Mouse (Mus musculus) forebrain, postnatal 0 days (tissue): ENCODE measurements around the gene Ptprt. TPM values are rescaled to one million over a fixed set of nuclear protein-coding genes. Genes with fewer than 3 reads are reported as not detected.
A peak's percentile ranks its signal among the peaks of the same experiment; 100 is the strongest.

ENCODE experiments used
- ATAC-seq: fragments of 200-750 bp; cut with Nextera tagmentation; 2 replicates; pipeline ENCODE4 v1.8.0; 2017; ENCODE audit warnings: mild to moderate bottlenecking, moderate library complexity
- DNase-seq: peaks from one replicate; pipeline ENCODE4 v3.0.0-alpha.2; 2015
- H3K27ac ChIP-seq: fragments of 300-500 bp; sonication (generic); 2 replicates; pipeline ENCODE4 v1.5.1; 2014; ENCODE audit warnings: low read depth, mild to moderate bottlenecking, antibody characterized with exemption, low read length, moderate library complexity, mixed read lengths
- H3K27me3 ChIP-seq: fragments of 300-500 bp; sonication (generic); 2 replicates; pipeline ENCODE4 v1.6.1; 2014; ENCODE audit warnings: mild to moderate bottlenecking, low read length, mixed read lengths; ENCODE audit not compliant: insufficient read depth
- H3K36me3 ChIP-seq: fragments of 300-500 bp; sonication (generic); 2 replicates; pipeline ENCODE4 v1.6.1; 2014; ENCODE audit warnings: mild to moderate bottlenecking, moderate library complexity; ENCODE audit not compliant: insufficient read depth
- H3K4me1 ChIP-seq: fragments of 300-500 bp; sonication (generic); 2 replicates; pipeline ENCODE4 v1.6.1; 2014; ENCODE audit warnings: antibody characterized with exemption; ENCODE audit not compliant: insufficient read depth
- H3K4me2 ChIP-seq: fragments of 300-500 bp; sonication (generic); 2 replicates; pipeline ENCODE4 v1.6.1; 2014; ENCODE audit warnings: low read depth, mild to moderate bottlenecking, moderate library complexity
- H3K4me3 ChIP-seq: fragments of 300-500 bp; sonication (generic); 2 replicates; pipeline ENCODE4 v1.5.1; 2014; ENCODE audit warnings: low read depth, low read length, mixed read lengths
- H3K9ac ChIP-seq: fragments of 300-500 bp; sonication (generic); 2 replicates; pipeline ENCODE4 v1.6.1; 2014; ENCODE audit warnings: mild to moderate bottlenecking
- H3K9me3 ChIP-seq: fragments of 300-500 bp; sonication (generic); 2 replicates; pipeline ENCODE4 v1.6.1; 2016; ENCODE audit warnings: low read length
- CTCF ChIP-seq: sonication (generic); IDR thresholded peaks from 2 replicates; pipeline ENCODE4 v1.5.1; 2016; ENCODE audit warnings: antibody characterized with exemption, control low read depth, low read depth
- WGBS: fragments of 180-500 bp; shearing (Covaris S2); extraction: QIAGEN DNeasy Blood & Tissue Kit; methylation state at CpG from one replicate; pipeline ENCODE4 v1.1.7; 2014; 5-methylcytosine and 5-hydroxymethylcytosine counted together
- polyA plus RNA-seq: library from polyadenylated mRNA; unstranded; fragments of >200 nt; fragmentation: Nextera tagmentation; extraction: Ambion mirVana; gene quantifications from 2 replicates; pipeline ENCODE4 v1.2.1, GENCODE M21; 2015
- total RNA-seq: library from RNA; depleted of rRNA; stranded (reverse); fragments of >200 nt; gene quantifications from 2 replicates; pipeline ENCODE4 v1.2.3, GENCODE M21; 2014

The Ptprt gene
- total and polyA plus RNA-seq, 2 experiments from 2014 or later: 12.0 to 58.4 TPM

- 42% methylated on average over 4 of the region's 4 CpGs for WGBS
- H3K4me1 ChIP-seq: peaks cover 5% of the 10 kb centered on the region
- ATAC-seq (no peak), DNase-seq (no peak)
- no peaks in the 10 kb centered on the region for H3K36me3 ChIP-seq
- no peak for TF ChIP-seq CTCF
- H3K9ac ChIP-seq: no peak overlapping the region
- H3K4me3 ChIP-seq: no peak overlapping the region
- no peaks in the 10 kb centered on the region; the same call in 1 of the 2 replicates for H3K27me3 ChIP-seq
- no peak overlapping the region for H3K27ac ChIP-seq
- H3K9me3 ChIP-seq: no peaks in the 10 kb centered on the region
- no peak overlapping the region for H3K4me2 ChIP-seq
Observed at GRCm38 (mm10) chr2:162638676-162639075, 22.3 kb downstream of the Ptprt start.

GRCm38 (mm10) chr2:162637537-162637936, 23.4 kb downstream of the Ptprt start:
- no peaks in the 10 kb centered on the region; the same call in 1 of the 2 replicates for H3K27me3 ChIP-seq
- no peaks in the 10 kb centered on the region for H3K36me3 ChIP-seq
- H3K27ac ChIP-seq: no peak overlapping the region
- no peaks in the 10 kb centered on the region for H3K9me3 ChIP-seq
- H3K4me2 ChIP-seq: no peak overlapping the region
- no peak overlapping the region for H3K4me3 ChIP-seq
- H3K4me1 ChIP-seq: peaks cover 5% of the 10 kb centered on the region
- no peak overlapping the region for H3K9ac ChIP-seq
- ATAC-seq: no peak
- WGBS: 28% methylated on average over 1 of the region's 1 CpGs
- no peak for DNase-seq
- TF ChIP-seq CTCF: no peak

GRCm38 (mm10) chr2:162636387-162637009, 24.4 kb downstream of the Ptprt start:
- H3K4me3 ChIP-seq: no peak overlapping the region
- H3K4me1 ChIP-seq: peaks cover 5% of the 10 kb centered on the region

GRCm38 (mm10) chr2:162634901-162635300, 26.0 kb downstream of the Ptprt start:
- Histone ChIP-seq H3K27me3 (no peaks in the 10 kb centered on the region; the same call in 1 of the 2 replicates), H3K4me3 (no peak overlapping the region), H3K9ac (no peak overlapping the region), H3K4me1 (peaks cover 5% of the 10 kb centered on the region), H3K4me2 (no peak overlapping the region), H3K36me3 (no peaks in the 10 kb centered on the region), H3K27ac (no peak overlapping the region), H3K9me3 (no peaks in the 10 kb centered on the region)
- TF ChIP-seq CTCF: no peak
- ATAC-seq (no peak), DNase-seq (no peak)
- WGBS: 42% methylated on average over 5 of the region's 5 CpGs

More at GRCm38 (mm10) chr2:162636387-162637009, 24.4 kb downstream of the Ptprt start:
- peak; percentile 88 for ATAC-seq
- no peak for TF ChIP-seq CTCF
- no peaks in the 10 kb centered on the region for H3K9me3 ChIP-seq
- no peak overlapping the region for H3K4me2 ChIP-seq
- no peaks in the 10 kb centered on the region for H3K36me3 ChIP-seq
- H3K9ac ChIP-seq: no peak overlapping the region
- no peaks in the 10 kb centered on the region; the same call in 1 of the 2 replicates for H3K27me3 ChIP-seq
- WGBS: 18% methylated on average over 9 of the region's 9 CpGs
- H3K27ac ChIP-seq: no peak overlapping the region; the same call in 1 of the 2 replicates
- peak; percentile 66 for DNase-seq

GRCm38 (mm10) chr2:162626076-162626475, 34.9 kb downstream of the Ptprt start:
- DNase-seq (no peak), ATAC-seq (no peak)
- 89% methylated on average over 3 of the region's 3 CpGs for WGBS
- H3K4me3 ChIP-seq: no peak overlapping the region
- H3K4me1 ChIP-seq: no peaks in the 10 kb centered on the region
- H3K36me3 ChIP-seq: no peaks in the 10 kb centered on the region
- H3K4me2 ChIP-seq: no peak overlapping the region
- no peak for TF ChIP-seq CTCF
- no peak overlapping the region for H3K9ac ChIP-seq
- no peaks in the 10 kb centered on the region for H3K9me3 ChIP-seq
- H3K27ac ChIP-seq: no peak overlapping the region
- H3K27me3 ChIP-seq: no peaks in the 10 kb centered on the region

GRCm38 (mm10) chr2:162624707-162625106, 36.2 kb downstream of the Ptprt start:
- no peaks in the 10 kb centered on the region for H3K27me3 ChIP-seq
- no peaks in the 10 kb centered on the region for H3K9me3 ChIP-seq
- H3K4me3 ChIP-seq: no peak overlapping the region
- ATAC-seq (no peak), DNase-seq (no peak)
- WGBS: 97% methylated on average over 3 of the region's 3 CpGs
- H3K36me3 ChIP-seq: no peaks in the 10 kb centered on the region
- H3K9ac ChIP-seq: no peak overlapping the region
- no peaks in the 10 kb centered on the region for H3K4me1 ChIP-seq
- no peak for TF ChIP-seq CTCF
- H3K27ac ChIP-seq: no peak overlapping the region
- no peak overlapping the region for H3K4me2 ChIP-seq

GRCm38 (mm10) chr2:162614256-162614655, 46.7 kb downstream of the Ptprt start:
- H3K4me1 ChIP-seq: no peaks in the 10 kb centered on the region
- H3K9ac ChIP-seq: no peak overlapping the region
- H3K4me3 ChIP-seq: no peak overlapping the region
- no peak overlapping the region for H3K27ac ChIP-seq
- DNase-seq (no peak), ATAC-seq (no peak)
- no peak for TF ChIP-seq CTCF
- WGBS: 91% methylated on average over 2 of the region's 2 CpGs
- no peaks in the 10 kb centered on the region for H3K27me3 ChIP-seq
- H3K9me3 ChIP-seq: no peaks in the 10 kb centered on the region
- no peaks in the 10 kb centered on the region for H3K36me3 ChIP-seq
- H3K4me2 ChIP-seq: no peak overlapping the region
